Mouse (Mus musculus) E14TG2a.4 (cell line): ENCODE data around the gene Snrk.

Source experiments
- CTCF ChIP-seq: conservative IDR thresholded peaks from 2 replicates; pipeline ENCODE4 v1.5.1; 2014; ENCODE audit warnings: low read length
- POU5F1 ChIP-seq: IDR thresholded peaks from 2 replicates; pipeline ENCODE4 v1.6.1; 2014; ENCODE audit warnings: low read length, borderline replicate concordance

DNA sequence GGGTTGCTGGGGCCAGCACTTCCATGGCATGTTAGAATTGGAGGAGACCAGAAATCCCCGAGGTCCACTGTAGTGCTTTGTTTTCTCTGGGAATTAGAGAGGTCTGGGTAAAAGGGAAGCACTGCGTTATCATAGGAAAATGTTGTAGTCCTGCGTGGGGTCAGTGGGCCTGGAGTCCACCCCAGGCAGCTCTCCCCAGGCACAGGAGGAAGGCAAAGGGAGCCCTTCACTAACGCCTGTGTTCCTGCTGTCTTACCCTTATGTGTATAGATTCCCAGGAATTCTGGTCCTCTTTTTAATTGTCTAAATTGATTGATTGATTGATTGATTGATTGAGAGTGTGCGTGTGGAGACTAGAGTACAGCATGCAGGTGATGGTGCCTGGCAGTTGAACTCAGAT is 6.1 kb downstream of the Snrk start:
- TF ChIP-seq CTCF = no peak
- no peak for TF ChIP-seq POU5F1
